Mouse (Mus musculus): Measurements from ENCODE around the gene Gm49393. TPM values are rescaled to one million over a fixed set of nuclear protein-coding genes. Genes with fewer than 3 reads are reported as not detected.

Gene Gm49393
- not detected for polyA plus RNA-seq (2014; fragmentation: Illumina TruSeq; extraction: RNeasy Lipid Tissue Mini Kit (QIAGEN cat#74804); ENCODE audit: low read depth, low replicate concordance)

DNA sequence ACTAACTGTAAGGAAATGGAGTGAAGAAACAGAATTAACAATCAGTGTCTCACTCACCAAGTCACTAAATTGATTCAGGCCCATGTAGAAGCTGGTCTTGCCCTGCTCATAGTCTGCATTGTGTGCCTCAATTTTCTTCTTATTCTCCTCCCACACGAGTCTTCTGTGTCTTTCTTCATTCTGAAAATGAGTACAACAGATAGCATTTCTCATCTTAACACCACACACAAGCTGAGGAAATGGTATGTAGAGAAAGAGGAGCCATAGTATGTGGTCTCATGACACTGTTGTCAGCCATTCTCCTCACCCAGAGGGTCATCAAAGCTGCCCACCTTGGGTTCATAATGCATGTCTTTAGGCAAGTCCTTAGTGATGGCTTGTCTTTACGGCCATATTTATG is at the start of gene Gm49393:
Gene Gm49393, minus strand, starts transcription at position 101 of the 400 bp plus-strand sequence.

GRCm38 (mm10) chr13:60941884-60942283 is 6.5 kb upstream of the Gm49393 start, which contains the start of gene Tpbpa:
TSS of gene Tpbpa (minus strand) at chr13:60941984.

GRCm38 (mm10) chr13:60936500-60936901 is 1.1 kb upstream of the Gm49393 start, which contains the start of the genes Gm49391 and Ctla2a:
TSS of gene Gm49391 (minus strand) at chr13:60936571.
TSS of gene Ctla2a (minus strand) at chr13:60936625.

GRCm38 (mm10) chr13:60904780-60905179 is 30.6 kb downstream of the Gm49393 start, which contains the start of gene Tpbpb:
TSS of gene Tpbpb (minus strand) at chr13:60904880.

GRCm38 (mm10) chr13:60897328-60897727 is 38.1 kb downstream of the Gm49393 start, which contains the start of gene Ctla2b:
TSS of gene Ctla2b (minus strand) at chr13:60897447.

GRCm38 (mm10) chr13:60896794-60897193 is 38.6 kb downstream of the Gm49393 start, which contains the start of gene Gm49392:
TSS of gene Gm49392 (minus strand) at chr13:60896894.

GRCm38 (mm10) chr13:60864281-60864680 is 71.1 kb downstream of the Gm49393 start, which contains the start of gene 4930486L24Rik:
TSS of gene 4930486L24Rik (minus strand) at chr13:60864475.

Other genes starting within 250 kb of the Gm49393 start
- not detected for gene BC051665, start 149.2 kb downstream of the Gm49393 start, polyA plus RNA-seq (2014; fragmentation: Illumina TruSeq; extraction: RNeasy Lipid Tissue Mini Kit (QIAGEN cat#74804); ENCODE audit: low read depth, low replicate concordance)
- gene Ctsll3, start 132.7 kb downstream of the Gm49393 start, polyA plus RNA-seq (2014; fragmentation: Illumina TruSeq; extraction: RNeasy Lipid Tissue Mini Kit (QIAGEN cat#74804); ENCODE audit: low read depth, low replicate concordance) = not detected
- not detected for gene 4930486L24Rik, start 71.1 kb downstream of the Gm49393 start, polyA plus RNA-seq (2014; fragmentation: Illumina TruSeq; extraction: RNeasy Lipid Tissue Mini Kit (QIAGEN cat#74804); ENCODE audit: low read depth, low replicate concordance)
- 2.1 TPM for gene Gm49392, start 38.7 kb downstream of the Gm49393 start, polyA plus RNA-seq (2014; fragmentation: Illumina TruSeq; extraction: RNeasy Lipid Tissue Mini Kit (QIAGEN cat#74804); ENCODE audit: low read depth, low replicate concordance)
- gene Ctla2b, start 38.1 kb downstream of the Gm49393 start, polyA plus RNA-seq (2014; fragmentation: Illumina TruSeq; extraction: RNeasy Lipid Tissue Mini Kit (QIAGEN cat#74804); ENCODE audit: low read depth, low replicate concordance) = 6.1 TPM
- gene Tpbpb, start 30.7 kb downstream of the Gm49393 start, polyA plus RNA-seq (2014; fragmentation: Illumina TruSeq; extraction: RNeasy Lipid Tissue Mini Kit (QIAGEN cat#74804); ENCODE audit: low read depth, low replicate concordance) = not detected
- 7.0 TPM for gene Gm49391, start 981 bp upstream of the Gm49393 start, polyA plus RNA-seq (2014; fragmentation: Illumina TruSeq; extraction: RNeasy Lipid Tissue Mini Kit (QIAGEN cat#74804); ENCODE audit: low read depth, low replicate concordance)
- 47.2 TPM for gene Ctla2a, start 1.0 kb upstream of the Gm49393 start, polyA plus RNA-seq (2014; fragmentation: Illumina TruSeq; extraction: RNeasy Lipid Tissue Mini Kit (QIAGEN cat#74804); ENCODE audit: low read depth, low replicate concordance)
- not detected for gene Tpbpa, start 6.4 kb upstream of the Gm49393 start, polyA plus RNA-seq (2014; fragmentation: Illumina TruSeq; extraction: RNeasy Lipid Tissue Mini Kit (QIAGEN cat#74804); ENCODE audit: low read depth, low replicate concordance)
- not detected for gene Ctsj, start 70.4 kb upstream of the Gm49393 start, polyA plus RNA-seq (2014; fragmentation: Illumina TruSeq; extraction: RNeasy Lipid Tissue Mini Kit (QIAGEN cat#74804); ENCODE audit: low read depth, low replicate concordance)
- not detected for gene Ctsq, start 105.0 kb upstream of the Gm49393 start, polyA plus RNA-seq (2014; fragmentation: Illumina TruSeq; extraction: RNeasy Lipid Tissue Mini Kit (QIAGEN cat#74804); ENCODE audit: low read depth, low replicate concordance)
- not detected for gene Ctsr, start 228.7 kb upstream of the Gm49393 start, polyA plus RNA-seq (2014; fragmentation: Illumina TruSeq; extraction: RNeasy Lipid Tissue Mini Kit (QIAGEN cat#74804); ENCODE audit: low read depth, low replicate concordance)